Mouse (Mus musculus) small intestine, adult 2 months (tissue): Measurements from ENCODE around the gene Atn1.

Experiments
- CTCF ChIP-seq: fragments of 200-500 bp; IDR thresholded peaks from 2 replicates; pipeline ENCODE4 v1.5.1; 2012; ENCODE audit warnings: low read depth, mild to moderate bottlenecking, control low read depth, inconsistent platforms, low read length, moderate library complexity, mixed read lengths; ENCODE audit not compliant: insufficient replicate concordance, insufficient read length; ENCODE audit errors: extremely low read depth
- POLR2A ChIP-seq: fragments of 200-500 bp; IDR thresholded peaks from 2 replicates; pipeline ENCODE4 v1.6.1; 2012; ENCODE audit warnings: low read depth, mild to moderate bottlenecking, control low read depth, inconsistent platforms, low read length, moderate library complexity

- TF ChIP-seq POLR2A (no peak), CTCF (no peak)
These were observed 1.9 kb upstream of the Atn1 start for GRCm38 (mm10) chr6:124757909-124758848.
